Mouse (Mus musculus): ENCODE results near the gene Rdm1. TPM values are rescaled to one million over a fixed set of nuclear protein-coding genes. Genes with fewer than 3 reads are reported as not detected.
"Not testable (repeated sequence)": the region's sequence is repeated elsewhere in the genome, so short reads cannot be mapped to it uniquely, and the experiment has no call there.

Rdm1 gene
- total RNA-seq, 2 experiments from 2014 or later: 8.4 to 10.0 TPM

DNA sequence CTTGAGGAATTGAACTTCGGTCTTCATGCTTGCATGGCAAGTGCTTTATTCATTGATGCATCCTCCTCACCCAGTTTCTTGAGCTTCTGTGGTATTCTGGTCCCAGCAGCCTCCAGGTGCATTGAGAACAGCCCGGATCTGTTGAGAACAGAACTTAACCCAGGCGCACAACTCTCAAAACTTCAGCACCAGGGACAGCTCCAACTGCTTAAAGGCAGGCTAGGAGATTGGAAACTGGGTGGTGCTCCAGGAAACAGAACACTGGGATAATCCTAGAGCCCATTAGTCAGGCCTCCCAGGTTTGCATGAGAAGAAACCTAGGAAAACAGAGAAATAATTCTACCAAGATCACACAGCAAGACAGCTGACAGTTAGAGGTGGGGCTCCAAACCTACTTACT is 24.5 kb upstream of the Rdm1 start:
- TF ChIP-seq CTCF (conservative IDR thresholded peaks at IDR 0.05): no peak
- no peak for DNase-seq (ENCODE audit: low spot score in 2 of 2)
- H3K4me3 ChIP-seq: no peak overlapping the region
- no peak overlapping the region for H3K27ac ChIP-seq

DNA sequence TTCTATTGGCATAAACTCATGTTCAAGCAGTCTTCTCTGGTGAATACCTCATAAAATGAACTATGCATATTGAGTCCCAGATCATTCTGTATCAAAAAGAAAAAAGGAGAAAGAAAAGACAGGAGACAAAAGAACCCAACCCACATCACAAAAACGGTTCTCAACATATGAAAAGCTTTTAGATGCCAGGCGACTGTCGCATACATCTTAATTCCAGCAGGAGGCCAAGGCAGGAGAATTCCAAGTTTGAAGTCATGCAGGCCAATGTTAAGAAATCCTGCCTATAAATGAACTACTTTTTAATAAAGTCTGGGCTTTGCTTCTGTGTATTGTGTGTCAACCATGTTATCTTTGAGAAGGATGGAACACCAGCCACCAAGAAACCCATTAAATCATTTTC is 22.9 kb upstream of the Rdm1 start:
- peak overlapping the region; percentile 56 for H3K4me3 ChIP-seq
- H3K27ac ChIP-seq: no peak overlapping the region
- no peak for DNase-seq (ENCODE audit: low spot score in 2 of 2)
- TF ChIP-seq CTCF (conservative IDR thresholded peaks at IDR 0.05): no peak

DNA sequence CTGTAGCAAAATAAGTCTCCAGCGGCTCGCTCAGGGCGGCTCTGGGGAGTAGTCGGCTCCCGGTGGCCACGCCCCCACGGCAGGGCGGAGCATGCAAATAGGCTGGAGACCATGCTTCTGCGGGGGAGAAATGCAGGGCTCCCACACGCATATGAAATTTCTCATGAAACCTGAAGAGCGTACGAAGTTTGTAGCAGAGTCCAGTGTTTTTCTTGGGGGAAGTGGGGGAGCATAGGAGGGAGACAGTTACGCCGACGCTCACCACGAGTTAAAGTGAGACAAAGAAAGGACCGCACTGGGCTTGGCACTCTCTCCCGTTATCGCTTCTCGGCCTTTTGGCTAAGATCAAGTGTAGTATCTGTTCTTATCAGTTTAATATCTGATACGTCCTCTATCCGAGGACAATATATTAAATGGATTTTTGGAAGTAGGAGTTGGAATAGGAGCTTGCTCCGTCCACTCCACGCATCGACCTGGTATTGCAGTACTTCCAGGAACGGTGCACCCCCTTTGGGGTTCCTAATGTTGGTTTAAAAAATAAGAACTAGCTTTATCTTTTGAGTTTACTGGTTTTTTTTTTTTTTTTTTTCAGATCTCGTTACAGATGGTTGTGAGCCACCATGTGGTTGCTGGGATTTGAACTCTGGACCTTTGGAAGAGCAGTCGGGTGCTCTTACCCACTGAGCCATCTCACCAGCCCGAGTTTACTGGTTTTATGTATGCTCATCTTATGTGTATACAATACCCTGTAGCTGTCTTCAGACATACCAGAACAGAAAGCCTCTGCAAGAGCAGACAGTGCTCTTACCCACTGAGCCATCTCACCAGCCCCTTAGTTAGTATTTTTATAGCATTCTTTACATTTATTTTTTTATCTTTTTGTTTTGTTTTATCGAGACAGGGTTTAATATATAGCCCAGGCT is 22.2 kb upstream of the Rdm1 start:
- peak in 1 of 2 experiments; percentile 40 for DNase-seq (ENCODE audit: low spot score in 2 of 2)
- Histone ChIP-seq H3K4me3 (peak overlapping the region; percentile 56), H3K27ac (0 out of 2 replicates have a peak overlapping the region, but pooled peaks have one; percentile 36)

DNA sequence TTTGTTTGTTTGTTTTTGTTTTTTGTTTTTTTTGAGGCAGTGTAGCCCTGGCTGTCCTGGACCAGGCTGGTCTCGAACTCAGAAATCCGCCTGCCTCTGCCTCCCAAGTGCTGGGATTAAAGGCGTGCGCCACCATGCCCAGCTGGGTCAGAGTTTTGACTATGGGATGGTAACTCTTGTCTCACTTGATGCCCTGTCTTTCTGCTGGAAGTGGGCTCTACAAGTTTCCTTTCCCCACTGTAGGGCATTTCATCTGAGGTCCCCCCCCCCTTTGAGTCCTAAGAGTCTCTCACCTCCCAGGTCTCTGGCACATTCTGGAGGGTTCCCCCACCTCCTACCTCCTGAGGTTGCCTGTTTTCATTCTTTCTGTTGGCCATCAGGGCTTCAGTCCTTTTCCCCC is 19.9 kb upstream of the Rdm1 start:
- not testable (repeated sequence) for H3K27ac ChIP-seq; DNase-seq (ENCODE audit: low spot score in 2 of 2); H3K4me3 ChIP-seq

DNA sequence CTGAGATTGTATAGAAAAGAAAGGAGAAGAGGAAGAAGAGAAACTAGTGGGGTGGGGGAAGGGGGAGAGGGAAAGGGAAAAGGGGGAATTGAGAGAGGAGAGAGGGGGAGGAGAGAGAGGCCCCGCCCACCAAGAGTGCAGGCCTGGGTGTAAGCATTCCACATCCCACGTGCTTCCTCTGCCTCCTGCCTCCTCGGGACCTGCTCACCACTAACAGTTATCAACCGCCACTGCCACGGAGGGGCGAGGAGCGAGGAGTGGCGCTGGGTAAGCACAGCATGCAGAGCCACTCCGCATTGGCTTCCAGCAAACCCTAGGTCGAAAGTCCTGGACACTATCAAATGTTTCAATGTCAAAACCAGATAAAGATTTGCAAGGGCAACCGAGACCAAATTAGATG is 16.6 kb upstream of the Rdm1 start:
- TF ChIP-seq CTCF (conservative IDR thresholded peaks at IDR 0.05): no peak
- no peak overlapping the region for H3K27ac ChIP-seq
- H3K4me3 ChIP-seq: no peak overlapping the region
- DNase-seq (ENCODE audit: low spot score in 2 of 2): no peak

DNA sequence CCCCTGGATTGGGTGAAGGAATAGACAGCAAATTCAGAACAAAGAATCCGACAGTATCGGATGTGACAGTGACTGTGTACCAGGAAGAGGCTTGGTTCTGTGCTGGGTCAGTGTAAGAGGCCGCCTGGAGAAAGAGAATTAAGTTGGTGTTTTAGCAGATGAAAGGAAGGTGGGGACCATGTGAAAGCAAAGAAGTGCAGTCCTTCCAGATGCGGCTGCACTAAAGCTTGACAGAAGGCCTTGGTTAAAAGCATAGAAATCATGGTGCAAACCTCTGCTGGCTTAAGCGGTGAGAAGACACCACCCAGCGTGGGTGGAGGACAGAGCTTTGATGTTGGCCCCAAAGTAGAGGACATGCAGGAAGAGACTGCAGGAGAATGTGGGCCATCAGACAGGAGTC is 13.4 kb upstream of the Rdm1 start:
- TF ChIP-seq CTCF (conservative IDR thresholded peaks at IDR 0.05): no peak
- Histone ChIP-seq H3K4me3 (no peak overlapping the region), H3K27ac (no peak overlapping the region)
- DNase-seq (ENCODE audit: low spot score in 2 of 2): no peak

DNA sequence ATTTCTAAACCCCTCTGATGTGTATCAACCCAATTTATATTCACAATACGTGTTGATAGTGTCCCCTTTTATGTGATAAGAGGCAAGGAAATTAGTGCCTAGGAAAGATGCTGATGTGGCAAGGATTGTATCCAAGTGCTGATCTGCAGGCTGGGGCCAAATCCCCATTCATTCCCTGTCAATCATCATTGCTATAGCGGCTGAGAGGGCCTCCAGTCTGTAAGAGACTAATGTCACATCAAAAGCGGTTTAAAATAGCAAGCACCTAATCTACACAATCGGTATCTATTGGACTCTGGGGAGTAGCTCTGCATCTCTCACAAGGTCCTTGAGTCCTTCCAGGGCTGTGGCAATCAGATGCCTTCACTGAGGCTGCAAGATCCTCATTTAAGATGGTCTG is 12.9 kb upstream of the Rdm1 start:
- no peak for DNase-seq (ENCODE audit: low spot score in 2 of 2)
- H3K27ac ChIP-seq: no peak overlapping the region
- no peak overlapping the region for H3K4me3 ChIP-seq
- no peak for TF ChIP-seq CTCF (conservative IDR thresholded peaks at IDR 0.05)

DNA sequence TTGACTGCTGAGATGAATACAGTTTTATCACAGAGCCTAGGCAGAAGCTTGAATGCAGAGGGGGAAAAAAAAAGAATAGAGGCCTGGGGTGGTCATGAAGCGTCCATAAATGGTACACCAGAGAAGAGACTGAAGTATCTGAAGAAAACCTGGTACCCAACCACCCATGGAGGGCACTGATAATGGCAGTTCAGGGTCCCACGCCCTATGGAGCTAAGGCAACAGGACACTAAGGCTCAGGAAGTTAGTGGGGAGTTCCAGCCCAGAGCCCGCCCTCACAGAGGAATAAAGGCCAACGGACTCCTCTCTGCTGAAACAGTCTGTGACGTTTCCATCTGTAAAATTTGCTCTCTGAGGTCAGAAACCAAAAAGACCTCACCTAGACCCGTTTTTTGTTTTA is 11.6 kb upstream of the Rdm1 start:
- no peak for TF ChIP-seq CTCF (conservative IDR thresholded peaks at IDR 0.05)
- H3K27ac ChIP-seq: no peak overlapping the region
- H3K4me3 ChIP-seq: no peak overlapping the region
- no peak for DNase-seq (ENCODE audit: low spot score in 2 of 2)

DNA sequence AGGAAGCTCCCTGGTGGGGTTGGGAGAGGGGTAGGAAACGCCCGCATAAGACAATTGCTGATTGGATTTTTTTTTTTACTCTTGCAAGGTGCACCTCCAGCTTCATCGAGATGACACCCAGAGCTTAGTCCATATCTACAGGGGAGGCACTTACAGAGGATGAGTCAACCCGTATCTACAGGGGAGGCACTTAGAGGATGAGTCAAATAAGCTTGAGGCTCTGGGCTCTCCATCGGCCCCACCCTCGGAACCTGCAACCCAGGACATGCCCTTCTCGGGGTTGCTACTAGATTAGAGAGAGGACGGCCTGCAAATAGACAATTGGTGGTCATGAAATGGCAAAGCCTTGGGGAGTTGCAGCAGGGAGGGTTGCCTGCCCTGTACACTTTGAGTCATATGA is 10.9 kb upstream of the Rdm1 start:
- Histone ChIP-seq H3K27ac (no peak overlapping the region), H3K4me3 (no peak overlapping the region)
- no peak for DNase-seq (ENCODE audit: low spot score in 2 of 2)
- TF ChIP-seq CTCF (conservative IDR thresholded peaks at IDR 0.05): no peak

DNA sequence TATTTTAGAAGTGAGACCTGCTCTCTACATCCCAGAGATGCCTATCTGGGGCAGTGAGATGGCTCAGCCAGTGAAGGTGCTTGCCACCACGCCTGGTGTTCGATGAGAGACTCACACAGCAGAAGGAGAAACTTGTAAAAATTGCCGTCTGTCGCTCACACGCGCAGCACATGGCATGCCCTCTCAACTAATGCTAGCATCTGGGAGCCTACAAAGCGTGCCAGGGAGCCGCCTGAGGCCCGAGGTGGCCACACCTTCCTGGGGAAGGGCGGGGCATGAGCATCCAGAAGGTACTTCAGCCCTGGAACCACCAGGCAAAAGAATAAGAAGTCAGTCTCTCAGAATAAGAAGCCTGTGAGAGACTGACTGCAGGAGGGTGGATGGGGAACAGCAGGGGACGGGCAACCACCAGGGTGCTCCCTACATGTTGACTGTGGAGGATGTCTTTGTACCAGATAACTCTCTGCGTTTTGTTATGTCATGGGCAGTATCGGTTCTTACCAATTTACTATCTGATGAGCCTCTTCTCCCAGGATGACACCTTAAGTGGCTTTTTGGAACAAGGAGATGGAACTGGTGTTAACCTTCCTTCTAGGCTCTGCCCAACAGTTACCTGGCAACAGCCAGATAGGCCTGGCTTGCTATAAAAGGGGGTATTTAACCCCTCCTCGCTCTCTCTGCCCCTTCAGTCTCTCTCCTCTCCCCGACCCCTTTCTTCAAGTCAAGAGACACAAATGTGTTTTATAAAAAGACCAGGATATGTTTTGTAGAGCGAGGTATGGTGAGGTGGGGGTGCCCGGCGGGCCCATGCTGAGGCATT is 9.8 kb upstream of the Rdm1 start:
- peak; percentile 28; the same call in 1 of the 2 replicates for TF ChIP-seq CTCF (conservative IDR thresholded peaks at IDR 0.05)
- DNase-seq (ENCODE audit: low spot score in 2 of 2): no peak
- Histone ChIP-seq H3K4me3 (no peak overlapping the region), H3K27ac (no peak overlapping the region)

DNA sequence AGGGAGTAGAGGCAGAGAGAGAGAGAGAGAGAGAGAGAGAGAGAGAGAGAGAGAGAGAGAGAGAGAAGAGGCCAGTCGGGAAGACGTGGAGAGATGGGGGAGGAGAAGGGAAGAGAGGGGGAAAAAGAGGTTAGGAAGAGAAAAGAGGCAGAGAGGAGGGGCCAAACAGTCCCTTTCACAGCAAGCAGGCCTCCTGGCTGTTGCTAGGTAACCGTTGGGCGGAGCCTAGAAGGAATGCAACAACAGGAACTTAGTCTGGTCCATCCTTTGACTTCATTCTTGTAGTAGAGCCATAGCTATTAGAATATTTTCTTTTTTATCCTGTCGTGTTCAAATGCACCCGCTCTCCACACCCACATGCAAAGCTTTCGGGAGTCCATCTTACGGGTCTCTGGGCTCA is 9.1 kb upstream of the Rdm1 start:
- DNase-seq (ENCODE audit: low spot score in 2 of 2): peak in 1 of 2 experiments; percentile 32
- H3K27ac ChIP-seq: no peak overlapping the region
- no peak overlapping the region for H3K4me3 ChIP-seq
- no peak for TF ChIP-seq CTCF (conservative IDR thresholded peaks at IDR 0.05)

DNA sequence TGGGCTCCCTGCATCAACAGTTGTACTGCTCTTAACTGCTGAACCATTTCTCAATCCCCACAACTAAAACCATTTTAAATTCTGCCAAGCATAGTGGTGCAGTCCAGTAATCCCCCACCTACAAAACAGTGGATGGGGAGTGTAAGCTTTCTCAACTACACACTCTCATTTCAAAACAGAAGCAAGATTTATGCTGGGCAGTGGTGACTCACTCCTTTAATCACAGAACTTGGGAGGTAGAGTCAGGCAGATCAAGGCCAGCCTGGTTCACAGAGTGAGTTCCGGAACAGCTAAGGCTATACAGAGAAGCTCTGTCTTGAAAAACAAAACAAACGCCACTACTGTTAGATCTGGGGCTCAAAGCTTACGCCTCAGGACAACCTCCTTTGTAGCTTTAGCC is 8.4 kb upstream of the Rdm1 start:
- no peak for TF ChIP-seq CTCF (conservative IDR thresholded peaks at IDR 0.05)
- DNase-seq (ENCODE audit: low spot score in 2 of 2): no peak
- Histone ChIP-seq H3K4me3 (no peak overlapping the region), H3K27ac (no peak overlapping the region)

DNA sequence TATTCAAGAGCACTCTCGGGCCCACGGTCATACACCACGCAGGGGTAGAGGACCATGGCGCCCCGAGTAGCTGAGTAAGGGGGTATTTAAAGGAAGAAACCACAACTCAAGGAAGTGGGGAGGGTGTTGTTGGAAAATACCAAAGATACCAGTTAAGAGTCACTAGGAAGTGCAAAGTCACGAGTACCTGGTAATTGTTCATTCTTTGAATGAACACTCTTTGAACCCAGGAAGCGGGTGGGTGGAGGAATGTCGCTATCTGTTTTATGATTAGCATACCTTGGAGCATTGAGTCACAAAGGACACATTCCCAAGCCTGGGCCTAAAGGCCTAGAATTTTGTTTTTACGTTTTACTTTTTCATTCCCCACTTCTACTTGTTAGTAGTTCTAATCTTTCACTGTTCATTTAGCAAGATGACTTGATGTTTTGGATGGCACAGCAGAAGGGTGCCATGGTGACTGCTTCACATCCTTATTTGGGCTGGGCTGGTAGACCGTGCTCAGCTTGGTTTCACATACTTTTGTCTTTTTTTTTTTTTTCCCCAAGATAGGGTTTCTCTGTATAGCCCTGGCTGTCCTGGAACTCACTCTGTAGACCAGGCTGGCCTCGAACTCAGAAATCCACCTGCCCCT is 6.9 kb upstream of the Rdm1 start:
- H3K4me3 ChIP-seq; DNase-seq (ENCODE audit: low spot score in 2 of 2); H3K27ac ChIP-seq: not testable (repeated sequence)
